Mouse (Mus musculus): ENCODE data around the gene Klk15.
"Not testable (repeated sequence)": the region's sequence is repeated elsewhere in the genome, so short reads cannot be mapped to it uniquely, and the experiment has no call there.

The Klk15 gene

GRCm38 (mm10) chr7:43933440-43933839 lies at the start of gene Klk15:
Gene Klk15 (plus strand): TSS chr7:43933740.
- no peak for DNase-seq

- DNase-seq, result no peak
Measured at GRCm38 (mm10) chr7:43891365-43891764, 42.2 kb upstream of the Klk15 start.

GRCm38 (mm10) chr7:43891788-43892187 lies 41.8 kb upstream of the Klk15 start:
- DNase-seq, result no peak

- DNase-seq, result peak; percentile 71 to 83
Measured at GRCm38 (mm10) chr7:43894836-43895235, 38.7 kb upstream of the Klk15 start.

GRCm38 (mm10) chr7:43914821-43915220 lies 18.7 kb upstream of the Klk15 start:
- DNase-seq, result no peak

- no peak for DNase-seq
Measured at GRCm38 (mm10) chr7:43918426-43918825, 15.1 kb upstream of the Klk15 start.

GRCm38 (mm10) chr7:43918871-43919270 lies 14.7 kb upstream of the Klk15 start:
- DNase-seq, result no peak

- peak; percentile 40 to 72 for DNase-seq
Measured at GRCm38 (mm10) chr7:43919559-43920451, 13.7 kb upstream of the Klk15 start.

- no peak for DNase-seq
Measured at GRCm38 (mm10) chr7:43920582-43920981, 13.0 kb upstream of the Klk15 start.

- no peak for DNase-seq
Measured at GRCm38 (mm10) chr7:43921087-43921486, 12.5 kb upstream of the Klk15 start.

GRCm38 (mm10) chr7:43921941-43922340 lies 11.6 kb upstream of the Klk15 start:
- no peak for DNase-seq

- no peak for DNase-seq
Measured at GRCm38 (mm10) chr7:43925985-43926384, 7.6 kb upstream of the Klk15 start.

- peak in 1 of 2 experiments; percentile 11 for DNase-seq
Measured at GRCm38 (mm10) chr7:43928521-43928920, 5.0 kb upstream of the Klk15 start.

- no peak for DNase-seq
Measured at GRCm38 (mm10) chr7:43932337-43932736, 1.2 kb upstream of the Klk15 start.

GRCm38 (mm10) chr7:43934747-43935146 lies 1.2 kb downstream of the Klk15 start:
- DNase-seq, result no peak

GRCm38 (mm10) chr7:43936551-43936950 lies 3.0 kb downstream of the Klk15 start:
- DNase-seq, result no peak

- DNase-seq, result not testable (repeated sequence)
Measured at GRCm38 (mm10) chr7:43942293-43942692, 8.8 kb downstream of the Klk15 start.

GRCm38 (mm10) chr7:43944727-43945264 lies 11.3 kb downstream of the Klk15 start:
- DNase-seq, result no peak

GRCm38 (mm10) chr7:43950364-43950763 lies 16.8 kb downstream of the Klk15 start, which contains the start of gene Klk1b8:
Gene Klk1b8 (plus strand): TSS chr7:43950664.
- DNase-seq, result no peak

- DNase-seq, result no peak
Measured at GRCm38 (mm10) chr7:43952703-43953102, 19.2 kb downstream of the Klk15 start.

GRCm38 (mm10) chr7:43966451-43966850 lies 32.9 kb downstream of the Klk15 start, which contains the start of gene Klk1b1:
Gene Klk1b1 (plus strand): TSS chr7:43966751.
- no peak for DNase-seq

- DNase-seq, result no peak
Measured at GRCm38 (mm10) chr7:43967058-43967457, 33.5 kb downstream of the Klk15 start.

- DNase-seq, result no peak
Measured at GRCm38 (mm10) chr7:43967612-43968011, 34.1 kb downstream of the Klk15 start.

GRCm38 (mm10) chr7:43975761-43976160 lies 42.2 kb downstream of the Klk15 start, which contains the start of gene Klk1b9:
Gene Klk1b9 (plus strand): TSS chr7:43976061.
- not testable (repeated sequence) for DNase-seq

Measured in cerebellum, postnatal 25 days (tissue).